Mouse (Mus musculus) thymus, adult 18-20 months (tissue): ENCODE data around the gene Plk3.

ENCODE experiments used
- DNase-seq, 2 experiments: peaks; one replicate each; pipeline ENCODE4 v3.0.0; 2022; ENCODE audit warnings: mixed read lengths in 2 of 2

Plk3 gene

GRCm38 (mm10) chr4:117117931-117118330, 15.8 kb downstream of the Plk3 start:
- DNase-seq, result no peak

DNA sequence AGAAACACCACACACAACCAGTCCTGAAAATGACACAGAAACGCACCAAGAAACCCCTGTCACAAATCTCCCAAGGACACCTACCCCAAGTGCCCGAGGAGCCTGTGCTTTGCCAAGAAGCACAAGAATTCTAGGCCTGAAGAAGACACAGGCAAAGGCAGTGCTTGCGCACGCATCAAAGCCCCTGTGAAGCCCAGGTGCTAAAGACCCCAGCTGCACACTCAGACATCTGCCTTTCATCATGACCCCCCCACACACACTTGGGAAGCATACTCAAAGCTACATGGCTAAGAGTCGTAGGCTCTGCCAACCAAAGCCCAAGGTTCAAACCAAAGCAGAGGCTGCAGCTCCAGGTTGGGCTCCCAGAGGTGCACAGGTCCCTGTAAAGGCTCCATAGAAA, 18.2 kb downstream of the Plk3 start:
- peak; percentile 32 to 51 for DNase-seq

- DNase-seq, result no peak
Observed at GRCm38 (mm10) chr4:117113237-117113636, 20.5 kb downstream of the Plk3 start.

DNA sequence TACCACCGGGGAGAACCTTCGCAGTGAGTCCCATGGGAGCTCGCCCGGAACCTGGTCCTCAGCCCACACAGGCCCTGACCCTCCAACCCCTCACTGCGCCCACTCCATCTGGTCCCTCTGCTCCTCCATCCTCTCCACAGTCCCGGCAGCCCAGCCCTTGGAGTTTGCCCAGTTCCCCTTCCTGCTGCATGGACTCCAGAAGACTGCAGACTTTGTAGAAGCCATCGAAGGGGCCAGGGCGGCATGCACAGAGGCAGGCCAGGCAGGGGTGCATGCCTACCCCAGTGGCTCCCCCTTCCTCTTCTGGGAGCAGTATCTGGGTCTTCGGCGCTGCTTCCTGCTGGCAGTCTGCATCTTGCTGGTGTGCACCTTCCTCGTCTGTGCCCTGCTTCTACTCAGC, 22.8 kb downstream of the Plk3 start:
- DNase-seq, result no peak

- no peak for DNase-seq
Observed at GRCm38 (mm10) chr4:117110249-117110648, 23.5 kb downstream of the Plk3 start.

DNA sequence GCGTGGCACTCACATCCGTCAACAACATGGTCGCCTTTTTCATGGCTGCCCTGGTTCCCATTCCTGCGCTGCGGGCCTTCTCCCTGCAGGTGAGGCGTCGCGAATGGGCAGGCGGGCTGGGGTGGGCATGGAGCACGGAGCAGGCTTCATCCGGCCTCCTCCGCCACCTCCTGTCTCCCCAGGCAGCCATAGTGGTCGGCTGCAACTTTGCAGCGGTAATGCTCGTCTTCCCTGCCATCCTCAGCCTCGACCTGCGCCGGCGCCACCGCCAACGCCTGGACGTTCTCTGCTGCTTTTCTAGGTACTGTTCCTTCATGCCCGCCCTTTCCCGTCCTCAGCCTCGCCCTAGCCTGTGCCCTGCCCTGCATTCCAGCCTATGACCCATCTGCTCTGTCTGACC, 24.4 kb downstream of the Plk3 start:
- DNase-seq, result no peak

GRCm38 (mm10) chr4:117108524-117108849, 25.3 kb downstream of the Plk3 start:
- DNase-seq, result no peak

DNA sequence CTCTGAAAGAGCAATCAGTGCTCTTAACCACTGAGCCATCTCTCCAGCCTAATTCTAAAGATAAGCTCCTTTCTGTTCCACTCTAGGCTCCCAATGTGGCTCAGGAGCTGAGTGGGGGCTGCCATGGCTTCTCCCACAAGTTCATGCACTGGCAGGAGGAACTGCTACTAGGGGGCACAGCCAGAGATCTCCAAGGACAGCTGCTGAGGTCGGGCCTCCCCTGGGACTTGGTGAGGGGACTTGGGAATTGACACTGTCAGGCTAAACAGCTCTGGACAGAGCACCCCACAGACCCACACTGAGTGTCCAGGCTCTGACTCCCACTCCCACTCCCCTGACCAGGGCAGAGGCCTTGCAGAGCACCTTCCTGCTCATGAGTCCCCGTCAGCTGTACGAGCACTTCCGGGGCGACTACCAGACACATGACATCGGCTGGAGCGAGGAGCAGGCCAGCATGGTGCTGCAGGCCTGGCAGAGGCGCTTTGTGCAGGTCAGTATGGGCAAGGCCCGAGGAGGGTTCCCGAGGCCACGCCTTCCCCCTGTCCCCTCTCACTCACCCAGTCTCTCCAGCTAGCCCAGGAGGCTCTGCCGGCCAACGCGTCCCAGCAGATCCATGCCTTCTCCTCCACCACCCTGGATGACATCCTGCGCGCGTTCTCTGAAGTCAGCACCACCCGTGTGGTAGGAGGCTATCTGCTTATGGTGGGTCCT, 25.8 kb downstream of the Plk3 start:
- DNase-seq, result no peak

DNA sequence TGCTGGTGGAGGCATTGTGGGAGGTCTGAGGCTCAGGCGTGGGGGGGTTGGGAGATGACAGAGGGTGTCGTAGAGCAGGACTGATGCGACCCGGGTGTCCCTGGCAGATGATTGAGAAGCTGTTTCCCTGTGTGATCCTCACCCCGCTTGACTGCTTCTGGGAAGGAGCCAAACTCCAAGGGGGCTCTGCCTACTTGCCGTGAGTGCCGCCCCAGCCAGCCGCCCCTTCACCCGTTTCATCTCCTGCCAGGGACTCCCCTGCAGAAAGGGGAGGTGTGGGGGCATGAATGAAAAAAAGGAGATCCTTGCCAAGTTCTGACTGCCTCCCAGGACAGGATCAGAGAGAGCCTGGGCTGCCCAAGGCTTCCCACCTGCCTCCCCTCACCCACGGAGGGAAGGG, 28.6 kb downstream of the Plk3 start:
- DNase-seq, result no peak

DNA sequence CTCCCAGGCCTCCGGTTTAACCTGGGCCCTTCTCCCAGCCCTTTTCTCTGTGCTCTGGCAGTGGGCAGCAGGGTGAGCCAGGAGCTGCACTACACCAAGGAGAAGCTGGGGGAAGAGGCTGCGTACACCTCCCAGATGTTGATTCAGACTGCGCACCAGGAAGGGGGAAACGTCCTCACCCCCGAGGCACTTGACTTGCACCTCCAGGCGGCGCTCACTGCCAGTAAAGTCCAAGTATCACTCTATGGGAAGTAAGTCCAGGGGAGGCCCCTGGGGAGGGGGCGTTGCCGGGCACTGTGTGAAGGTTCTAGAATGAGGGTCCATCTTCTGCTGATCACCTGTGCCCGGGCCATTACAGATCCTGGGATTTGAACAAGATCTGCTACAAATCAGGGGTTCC, 29.1 kb downstream of the Plk3 start:
- no peak for DNase-seq

GRCm38 (mm10) chr4:117101218-117101617, 32.5 kb downstream of the Plk3 start:
- no peak for DNase-seq

DNA sequence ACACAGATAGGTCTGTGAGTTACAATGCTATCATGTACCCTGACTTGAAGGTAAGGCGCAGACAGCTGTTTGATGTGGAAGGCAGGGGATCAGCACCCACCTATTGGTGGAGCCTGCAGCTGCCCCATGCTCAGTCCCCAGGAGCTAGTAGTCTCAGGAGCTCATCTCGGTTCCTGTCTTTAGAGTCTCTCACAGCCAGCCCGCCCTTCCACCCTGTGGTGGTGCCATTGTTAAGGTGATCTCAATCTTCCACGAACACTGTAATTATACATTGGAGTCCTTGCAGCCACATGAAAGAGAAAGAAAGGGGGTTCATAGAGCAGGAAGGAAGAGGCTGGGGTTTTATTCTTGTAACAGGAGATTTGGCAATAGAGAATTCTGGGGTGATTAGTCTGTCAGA, 33.7 kb downstream of the Plk3 start:
- no peak for DNase-seq

GRCm38 (mm10) chr4:117098764-117099036, 35.1 kb downstream of the Plk3 start:
- DNase-seq, result no peak

DNA sequence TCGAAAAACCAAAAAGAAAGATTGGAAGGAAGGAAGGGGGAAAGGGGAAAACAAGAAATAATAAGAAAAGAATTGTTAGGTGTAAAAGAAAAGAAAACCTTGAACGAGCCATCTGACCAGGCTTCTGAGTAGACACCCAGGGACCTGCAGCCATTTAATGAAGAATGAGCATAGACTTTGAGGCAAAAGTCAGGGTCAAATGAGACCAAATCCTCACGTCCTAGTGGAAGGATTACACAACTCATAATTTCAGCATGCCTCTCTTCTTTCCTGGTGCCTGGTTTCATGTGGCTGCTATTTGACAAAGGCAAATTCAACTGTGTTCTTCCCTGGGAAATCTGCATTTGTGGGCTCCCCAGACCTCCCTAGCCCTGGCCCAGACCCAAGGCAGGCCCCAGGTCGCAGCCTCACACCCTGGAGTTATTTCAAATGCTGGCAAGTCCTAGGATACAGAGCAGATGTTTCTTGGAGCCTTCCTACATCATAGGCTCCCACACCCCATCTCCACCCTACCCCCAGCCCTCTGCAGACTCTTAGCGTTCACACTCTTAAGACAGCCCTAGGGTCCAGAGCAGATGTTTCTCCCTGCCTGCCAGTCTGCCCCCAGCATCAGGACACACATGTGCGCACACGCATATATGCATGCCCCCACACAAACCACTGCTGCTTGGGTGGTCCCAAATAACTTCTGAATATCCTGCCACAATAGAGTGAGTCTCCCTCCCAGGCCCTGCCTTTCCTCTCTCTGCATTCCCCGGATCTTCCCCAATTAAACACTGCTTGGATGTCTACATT, 35.6 kb downstream of the Plk3 start:
- DNase-seq, result no peak

DNA sequence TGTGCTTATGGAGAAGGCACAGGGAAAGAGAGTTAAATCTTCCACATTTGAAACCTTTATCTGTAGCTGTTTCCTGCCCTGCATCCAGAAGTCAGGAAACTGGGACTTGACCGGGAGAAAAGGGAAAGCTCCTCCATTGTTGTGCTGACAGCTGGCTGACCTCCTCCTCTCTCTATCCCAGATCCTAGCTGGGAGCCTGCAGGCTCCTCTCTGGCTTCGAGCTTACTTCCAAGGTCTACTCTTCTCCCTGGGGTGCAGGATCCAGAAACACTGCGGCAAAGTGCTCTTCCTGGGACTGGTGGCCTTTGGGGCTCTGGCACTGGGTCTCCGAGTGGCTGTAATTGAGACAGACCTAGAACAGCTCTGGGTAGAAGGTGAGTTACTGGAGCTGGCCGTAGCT, 37.1 kb downstream of the Plk3 start:
- no peak for DNase-seq

- peak; percentile 51 to 52 for DNase-seq
Observed at GRCm38 (mm10) chr4:117095551-117096452, 38.0 kb downstream of the Plk3 start, which contains the start of gene Ptch2. Gene Ptch2 (plus strand): TSS chr4:117096075.

DNA sequence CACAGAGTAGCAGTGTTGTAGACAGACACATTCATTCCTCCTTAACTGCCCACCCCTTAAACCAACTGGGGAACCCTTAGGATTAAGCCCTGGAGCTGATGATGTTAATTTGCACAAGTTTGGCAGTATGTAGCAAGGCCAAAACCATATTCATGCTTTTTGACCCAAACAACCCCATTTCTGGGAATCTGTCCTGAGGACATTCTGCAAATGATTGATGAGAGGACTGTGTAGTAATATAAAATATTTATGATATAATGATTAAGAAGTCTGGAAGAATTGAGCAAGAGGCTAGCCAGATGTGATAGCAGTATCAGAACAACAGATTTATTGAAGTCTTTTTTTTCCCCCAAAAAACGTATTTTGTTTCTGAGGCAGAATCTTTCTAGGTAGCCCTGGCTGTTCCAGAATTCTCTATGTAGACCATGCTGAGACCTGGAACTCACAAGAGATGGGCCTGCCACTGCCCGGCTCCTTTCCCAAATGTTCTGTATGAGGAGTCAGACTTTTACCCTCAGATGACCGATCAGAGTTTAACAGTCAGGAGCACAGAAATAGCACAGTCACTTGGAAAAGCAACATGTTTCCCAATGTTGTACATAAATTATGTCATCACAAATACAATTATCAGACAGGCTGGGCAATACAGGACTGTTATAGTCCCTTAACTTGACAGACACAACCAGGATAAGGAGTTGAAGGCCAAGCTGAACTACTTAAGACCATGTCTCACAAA, 39.0 kb downstream of the Plk3 start:
- no peak for DNase-seq

- DNase-seq, result no peak
Observed at GRCm38 (mm10) chr4:117090586-117090985, 43.2 kb downstream of the Plk3 start.

GRCm38 (mm10) chr4:117087948-117088640, 45.7 kb downstream of the Plk3 start:
- DNase-seq, result no peak
